Mouse (Mus musculus) adrenal gland, adult (tissue): Measurements from ENCODE around the gene Cttnbp2.
"Not testable (repeated sequence)": the region's sequence is repeated elsewhere in the genome, so short reads cannot be mapped to it uniquely, and the experiment has no call there.

Experiments used
- DNase-seq, 2 experiments: peaks; one replicate each; pipeline ENCODE4 v3.0.0; 2022 to 2023; ENCODE audit warnings: low spot score in 1 of 2; ENCODE audit not compliant: inconsistent age in 2 of 2

Cttnbp2 gene

DNA sequence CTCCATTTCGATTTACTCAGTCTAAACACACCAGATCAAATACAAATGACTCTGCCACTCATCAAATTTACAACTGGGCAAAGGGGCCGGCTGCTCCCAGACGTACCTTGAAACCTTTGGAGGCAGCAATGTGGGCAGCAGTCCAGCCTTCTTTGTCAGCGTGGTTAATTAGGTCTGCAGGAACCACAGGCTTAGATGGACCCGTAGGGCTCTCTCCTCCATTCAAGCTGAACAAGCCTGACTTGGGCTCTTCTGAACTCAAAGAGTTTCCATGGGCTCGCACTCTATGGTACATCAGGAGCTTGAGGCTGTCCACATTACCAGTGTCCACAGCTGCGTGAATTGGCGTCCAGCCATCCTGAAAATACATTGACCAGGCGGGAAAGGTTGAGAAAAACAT is 94.0 kb downstream of the Cttnbp2 start:
- peak in 1 of 2 experiments; percentile 58 for DNase-seq

DNA sequence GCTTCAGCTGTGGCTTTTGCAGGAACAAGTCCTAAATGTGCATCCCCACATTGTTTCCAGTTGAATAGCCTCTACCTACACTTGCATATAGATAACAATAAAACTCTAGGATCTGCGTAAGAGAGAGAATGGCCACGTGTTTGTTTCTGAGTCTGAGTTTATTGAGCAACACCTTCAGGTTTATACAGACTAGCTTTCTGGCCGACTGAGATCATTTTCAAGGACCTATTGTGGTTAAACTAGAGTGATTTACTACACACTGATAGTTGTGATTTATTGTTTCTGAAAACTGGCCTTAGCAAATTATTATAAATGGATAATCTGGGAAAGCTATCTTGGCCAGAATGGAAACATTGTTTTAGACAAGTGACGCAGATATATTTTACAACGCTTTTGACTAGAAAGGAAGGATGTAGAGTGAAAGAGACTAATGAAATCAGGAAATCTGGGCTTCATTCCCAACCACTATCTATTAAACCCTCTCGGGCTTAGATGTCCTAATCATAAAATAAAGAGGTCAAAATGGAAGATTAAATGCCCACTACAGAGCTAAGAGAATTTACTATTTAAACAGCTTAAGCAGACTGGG is 96.7 kb downstream of the Cttnbp2 start:
- peak in 1 of 2 experiments; percentile 83 for DNase-seq

DNA sequence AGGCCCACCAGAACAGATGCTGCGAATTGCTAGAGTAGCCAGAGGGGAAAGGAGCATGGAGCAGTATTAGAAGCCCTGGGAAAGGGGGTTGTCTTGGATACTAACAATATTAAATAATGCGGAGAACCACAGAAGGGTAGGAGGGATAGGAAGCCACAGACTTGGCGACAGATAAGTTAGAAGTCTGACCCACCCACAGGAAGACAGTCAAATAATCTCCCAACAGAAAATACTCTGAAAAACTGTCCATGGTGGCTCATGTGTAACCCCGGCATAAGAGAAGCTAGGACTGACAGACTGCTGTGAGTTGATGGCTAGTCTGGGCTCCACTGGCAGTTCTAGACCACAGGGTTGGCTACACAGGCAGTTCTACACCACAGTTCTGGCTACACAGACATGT is 98.7 kb downstream of the Cttnbp2 start:
- DNase-seq = no peak

DNA sequence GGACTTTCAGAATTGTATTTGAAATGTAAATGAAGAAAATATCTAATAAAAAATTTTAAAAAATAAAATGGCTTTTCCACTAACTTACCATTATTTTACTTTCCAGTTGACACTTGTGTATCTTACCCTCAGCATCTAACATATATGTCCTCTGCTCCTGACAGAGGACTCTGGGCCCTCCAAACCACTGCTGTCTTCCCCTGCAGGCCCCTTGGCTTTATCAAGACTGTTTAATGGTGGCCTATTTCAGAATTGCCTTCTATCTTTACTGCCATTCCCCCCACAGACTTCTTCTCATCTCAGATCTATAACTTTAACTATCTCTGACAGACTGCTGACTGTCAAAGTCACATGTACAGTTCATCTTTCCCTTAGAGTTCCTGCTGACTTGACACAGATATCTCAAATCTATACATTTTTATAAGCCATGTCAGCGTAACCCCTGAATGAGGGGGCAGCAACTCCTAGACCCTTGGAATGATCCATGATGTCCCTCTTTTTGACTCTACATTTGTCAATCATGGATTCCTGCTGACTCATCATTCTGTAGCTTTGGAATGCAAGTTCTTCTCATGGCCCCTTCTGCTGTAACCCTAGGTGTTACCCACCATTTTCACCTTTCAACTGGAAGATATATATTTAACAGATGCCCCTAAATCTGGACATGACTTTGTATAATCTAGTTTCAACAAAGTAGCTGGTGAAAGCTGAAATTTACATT is 103.0 kb downstream of the Cttnbp2 start:
- no peak for DNase-seq

DNA sequence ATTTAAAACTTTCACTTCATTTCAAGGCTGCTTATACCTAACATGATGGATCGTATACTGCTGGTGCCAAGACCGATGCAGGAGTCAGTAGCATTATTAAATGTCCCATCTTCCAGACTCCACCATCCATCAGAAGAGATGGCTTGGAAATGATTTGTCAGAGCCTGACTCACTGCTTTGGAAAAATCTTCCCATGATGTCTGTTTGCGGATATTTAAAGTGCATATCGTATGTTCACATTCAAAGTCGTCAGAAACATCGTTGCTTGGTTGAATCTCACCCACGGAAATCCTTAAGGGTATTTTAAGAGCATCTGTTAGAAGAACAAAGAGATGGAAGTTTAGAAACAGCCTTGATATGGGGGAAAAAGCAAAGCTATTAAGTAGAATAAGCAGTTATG is 106.2 kb downstream of the Cttnbp2 start:
- DNase-seq = no peak

DNA sequence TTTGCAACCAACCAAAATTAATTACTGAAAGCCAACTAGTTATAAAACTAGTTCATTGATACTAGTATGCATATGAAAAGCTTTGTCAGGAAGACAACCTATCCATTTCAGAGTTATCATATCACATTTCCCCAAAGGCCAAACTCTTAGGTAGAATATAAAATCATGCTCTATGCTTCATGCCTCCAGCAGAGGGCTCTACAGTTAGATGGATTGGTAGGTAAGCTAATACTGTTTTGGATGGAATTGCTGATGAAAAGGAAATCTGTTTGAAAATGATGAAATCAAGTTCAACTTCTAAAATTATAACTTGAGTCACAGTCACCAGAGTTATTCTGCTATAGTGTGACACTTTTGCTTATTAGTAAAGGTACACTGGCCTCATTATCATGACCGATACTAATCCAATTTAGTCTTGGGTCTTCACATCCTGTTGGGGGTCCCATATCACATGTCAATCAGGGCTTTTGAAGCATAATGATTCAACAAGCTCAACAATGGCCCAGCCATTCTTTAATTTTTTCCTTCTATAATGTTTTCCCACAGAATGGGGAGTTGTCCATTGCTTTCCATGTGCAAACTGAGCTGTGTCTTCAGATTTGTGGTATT is 113.5 kb downstream of the Cttnbp2 start:
- peak in 1 of 2 experiments; percentile 60 for DNase-seq

DNA sequence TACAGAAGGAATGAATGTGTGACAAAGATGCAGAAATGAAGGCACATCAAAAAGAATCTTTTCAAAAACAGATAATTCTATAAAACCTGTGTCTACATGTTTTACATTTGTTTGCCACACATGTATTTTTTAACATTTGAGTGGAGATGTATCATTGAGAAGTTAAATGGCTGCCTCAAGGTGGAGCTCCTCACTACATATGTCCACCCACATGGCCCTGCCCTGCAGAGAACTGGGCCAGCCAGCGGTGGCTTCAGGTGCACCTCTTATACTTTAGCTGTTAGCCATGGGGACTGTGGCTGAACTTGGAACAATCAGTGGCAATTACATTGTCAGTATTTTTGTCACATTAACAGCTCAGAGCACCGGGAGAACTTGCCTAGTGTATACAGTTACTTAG is 133.3 kb downstream of the Cttnbp2 start:
- no peak for DNase-seq

DNA sequence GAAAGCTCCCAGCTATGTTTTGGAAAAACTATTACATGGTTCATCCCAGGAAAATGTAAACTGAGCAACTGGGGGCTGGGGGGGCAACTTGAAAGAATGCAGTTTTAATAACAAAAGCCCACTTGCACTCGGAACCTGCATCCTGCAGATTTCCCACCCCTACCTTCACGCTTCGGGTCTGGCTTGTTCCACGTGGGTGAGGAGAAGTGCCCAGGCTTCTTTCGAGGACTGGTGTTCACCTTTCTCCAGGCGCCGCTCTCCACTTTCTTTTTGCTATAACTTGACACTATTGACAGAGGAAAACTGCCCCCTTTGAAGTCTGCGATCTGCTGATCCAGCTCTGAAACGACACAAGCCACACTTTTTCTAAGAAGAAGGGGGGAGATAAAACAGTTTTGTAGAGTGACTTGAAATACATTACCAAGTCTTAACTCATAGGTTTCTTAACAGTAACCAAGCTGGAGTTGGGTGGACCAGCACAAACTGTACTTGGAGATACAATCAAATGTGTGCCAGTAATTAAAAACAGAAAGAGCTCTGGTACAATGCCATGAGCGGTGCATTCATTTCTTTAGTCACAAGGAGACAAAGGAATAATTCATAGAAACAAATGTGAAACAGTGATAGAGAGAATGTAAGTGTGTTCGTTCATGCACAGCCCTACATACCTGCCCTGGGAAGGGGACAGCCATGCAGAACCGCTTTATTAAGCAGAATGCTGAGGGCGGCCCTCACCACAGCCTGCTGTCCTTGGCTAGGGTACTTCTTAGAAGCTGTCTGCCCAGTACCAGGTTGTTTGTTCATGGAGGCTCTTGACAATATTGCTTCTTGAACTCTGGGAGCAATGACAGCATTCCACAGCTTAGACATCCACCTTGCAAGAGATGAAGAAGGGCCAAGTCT is 134.1 kb downstream of the Cttnbp2 start:
- DNase-seq = no peak

DNA sequence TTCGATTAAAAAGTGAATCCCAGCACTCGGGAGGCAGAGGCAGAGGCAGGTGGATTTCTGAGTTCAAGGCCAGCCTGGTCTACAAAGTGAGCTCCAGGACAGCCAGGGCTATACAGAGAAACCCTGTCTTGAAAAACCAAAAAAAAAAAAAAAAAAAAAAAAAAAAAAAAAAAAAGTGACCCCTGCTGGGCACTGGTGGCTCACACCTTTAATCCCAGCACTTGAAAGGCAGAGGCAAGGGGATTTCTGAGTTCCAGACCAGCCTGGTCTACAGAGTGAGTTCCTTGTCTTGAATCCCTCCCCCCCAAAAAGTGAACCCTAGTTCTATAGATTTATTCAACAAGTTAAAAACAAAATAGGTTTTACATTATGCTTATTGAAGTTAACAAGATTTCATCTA is 136.9 kb downstream of the Cttnbp2 start:
- DNase-seq = not testable (repeated sequence)

DNA sequence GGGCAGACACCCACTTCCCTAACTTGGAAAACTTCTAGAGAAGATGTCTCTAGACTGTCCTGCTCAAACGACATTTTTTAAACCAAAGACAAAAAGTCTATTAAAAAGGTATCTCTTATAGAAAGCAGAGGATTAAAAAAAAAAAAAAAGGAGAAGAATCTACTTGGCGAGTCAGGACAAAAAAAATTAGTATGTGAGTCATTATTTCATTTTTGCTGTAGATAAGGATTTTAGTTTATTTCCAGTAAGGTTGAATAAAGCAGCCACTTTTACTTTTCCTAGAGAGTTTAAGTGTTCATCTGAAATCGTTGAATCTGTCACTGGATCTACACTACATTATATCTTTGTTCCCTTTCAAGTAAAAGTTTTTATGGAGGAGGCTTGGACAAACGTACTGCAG is 139.9 kb downstream of the Cttnbp2 start:
- DNase-seq = no peak

DNA sequence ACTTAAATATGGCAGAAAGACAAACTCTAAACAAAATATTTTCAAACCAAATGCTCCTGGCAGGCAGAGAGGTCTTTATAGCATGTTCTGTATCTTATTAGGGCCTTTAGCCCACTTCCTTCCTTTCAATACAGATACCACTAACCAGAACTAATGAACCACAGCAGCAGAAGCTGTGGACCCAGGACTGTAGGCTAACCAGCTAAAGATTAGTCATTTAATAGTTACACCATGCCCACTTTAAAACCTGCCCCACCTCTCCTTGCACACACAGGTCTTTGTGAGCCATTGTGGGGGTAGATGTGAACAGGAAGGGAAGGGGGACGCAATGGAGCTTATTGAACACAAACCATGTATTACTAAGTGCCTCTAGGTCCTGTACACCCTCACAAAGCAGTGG is 141.0 kb downstream of the Cttnbp2 start:
- DNase-seq = no peak

DNA sequence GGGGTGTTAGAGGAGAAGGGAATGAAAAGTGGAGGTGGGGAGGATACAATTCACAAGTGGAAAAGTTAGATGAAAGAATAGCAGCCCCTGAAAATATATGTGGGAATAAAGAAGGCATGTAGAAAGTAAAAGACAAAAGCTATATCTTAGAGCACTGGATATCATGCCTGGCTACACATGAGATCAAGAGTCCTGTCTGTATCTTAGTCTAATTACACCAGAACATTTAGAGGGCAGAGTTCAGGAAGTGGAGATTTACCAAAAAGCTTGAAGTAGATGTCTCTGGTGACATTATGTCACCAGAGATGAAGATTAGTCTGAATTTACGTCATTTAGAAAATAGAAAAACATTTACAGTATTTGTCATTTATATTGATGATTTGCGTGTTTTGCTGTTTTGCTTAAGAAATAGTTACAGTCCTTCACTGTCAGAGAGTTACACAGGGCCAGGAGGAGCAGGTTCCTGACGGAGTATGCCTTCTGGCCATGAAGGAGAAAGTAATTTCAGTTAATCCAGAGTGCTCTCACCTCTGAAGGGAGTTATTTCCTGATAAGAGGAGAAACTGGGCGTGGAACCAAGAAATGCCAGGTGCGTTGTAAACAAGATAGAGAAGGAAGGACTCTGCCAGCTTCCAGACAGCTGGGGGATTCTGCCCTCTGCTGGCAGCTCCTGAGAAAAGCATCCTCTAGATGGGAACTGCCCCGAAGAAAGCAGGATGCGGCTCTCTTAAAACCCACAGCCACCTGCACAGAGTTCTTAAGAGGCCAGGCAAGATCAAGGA is 142.0 kb downstream of the Cttnbp2 start:
- DNase-seq = peak; percentile 36 to 82

DNA sequence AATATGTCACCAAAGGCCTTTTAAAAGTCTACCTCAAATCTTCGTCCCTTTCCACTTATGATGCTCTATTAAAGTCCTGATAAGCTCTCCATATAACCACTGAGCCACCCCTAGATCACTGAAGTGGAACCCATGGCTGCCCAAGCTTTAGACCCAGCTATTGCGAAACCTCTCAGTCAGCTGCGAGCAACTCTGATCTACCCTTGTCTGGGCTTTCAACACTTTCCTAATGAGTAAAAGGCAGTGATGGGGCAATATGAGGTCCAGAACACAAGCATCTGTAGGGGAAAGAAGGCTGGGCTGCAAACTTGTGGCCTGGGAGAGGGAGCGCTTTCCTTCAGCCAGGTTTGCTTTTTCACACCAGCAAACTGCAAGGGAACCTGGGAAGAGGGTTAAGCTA is 144.9 kb downstream of the Cttnbp2 start:
- no peak for DNase-seq

DNA sequence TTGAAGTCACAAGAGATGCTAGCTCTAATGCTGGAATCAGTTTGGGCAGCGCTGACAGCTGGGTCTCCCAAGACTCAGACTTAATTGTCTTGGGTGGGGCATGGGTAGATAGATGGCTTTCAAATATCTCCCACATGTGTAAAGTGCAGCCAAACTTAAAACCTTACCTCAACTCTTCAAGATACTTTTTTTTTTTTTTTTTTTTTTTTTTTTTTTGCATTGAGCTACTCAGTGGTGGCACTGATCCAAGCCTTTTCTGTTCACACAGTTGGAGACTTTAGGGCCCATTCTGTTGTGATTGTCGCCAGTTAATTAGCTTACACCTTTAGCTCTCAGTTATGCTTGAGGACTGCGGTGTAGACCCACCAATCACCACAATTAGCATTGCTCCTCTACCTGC is 145.6 kb downstream of the Cttnbp2 start:
- no peak for DNase-seq

DNA sequence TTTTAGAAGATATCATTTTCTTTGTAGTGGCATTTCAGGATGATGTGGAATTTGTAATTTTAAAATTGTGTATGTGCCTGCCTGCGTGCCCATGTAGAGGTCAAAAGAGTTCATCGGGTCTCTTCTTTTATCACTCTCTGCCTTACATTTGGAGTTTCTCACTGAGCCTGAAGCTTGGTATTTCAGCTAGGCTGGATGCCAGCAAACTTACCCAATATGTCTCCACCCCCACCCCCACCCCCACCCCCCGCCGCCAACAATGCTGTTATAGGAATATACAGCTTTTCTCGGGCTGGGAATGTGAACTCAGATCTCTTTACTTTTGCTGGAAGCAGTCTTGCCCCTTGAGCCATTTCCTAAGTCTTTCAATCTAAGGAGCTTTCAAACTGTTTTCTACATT is 152.4 kb downstream of the Cttnbp2 start:
- DNase-seq = no peak

DNA sequence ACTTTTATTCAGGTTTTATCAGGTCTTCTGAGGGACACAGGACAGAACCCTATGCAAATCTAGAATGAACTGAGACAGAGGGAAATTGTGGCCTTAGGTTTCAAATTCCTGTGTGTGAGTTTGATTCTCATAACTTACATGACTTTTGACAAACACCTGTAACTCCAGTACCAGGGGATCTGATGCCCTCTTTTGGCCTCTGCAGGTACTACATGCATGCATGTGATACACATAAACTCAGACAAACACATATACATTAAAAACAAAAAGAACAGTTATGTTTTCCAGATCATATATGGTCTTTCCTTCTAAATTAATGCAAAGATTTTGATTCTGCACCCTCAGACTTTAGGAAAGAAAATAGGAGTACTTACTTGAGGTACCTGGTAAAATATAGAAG is 153.7 kb downstream of the Cttnbp2 start:
- no peak for DNase-seq

DNA sequence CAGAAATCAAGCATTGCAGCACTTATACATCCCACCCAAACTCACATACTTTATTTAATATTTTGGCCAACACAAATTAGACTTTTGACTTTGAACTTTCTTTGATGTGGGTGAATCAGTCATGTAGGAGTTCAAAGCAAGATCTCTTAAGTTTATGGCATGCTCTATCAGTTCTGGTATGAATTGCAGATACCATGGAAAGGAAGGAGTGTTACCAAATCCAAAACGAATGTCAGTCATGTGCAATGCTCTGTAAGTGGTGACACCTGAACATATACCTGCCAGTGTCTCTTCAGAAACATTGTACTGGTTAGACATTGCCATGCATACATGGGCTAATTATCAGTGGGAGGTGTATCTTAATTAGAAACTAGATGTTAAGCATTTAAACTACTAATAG is 154.5 kb downstream of the Cttnbp2 start:
- DNase-seq = no peak

DNA sequence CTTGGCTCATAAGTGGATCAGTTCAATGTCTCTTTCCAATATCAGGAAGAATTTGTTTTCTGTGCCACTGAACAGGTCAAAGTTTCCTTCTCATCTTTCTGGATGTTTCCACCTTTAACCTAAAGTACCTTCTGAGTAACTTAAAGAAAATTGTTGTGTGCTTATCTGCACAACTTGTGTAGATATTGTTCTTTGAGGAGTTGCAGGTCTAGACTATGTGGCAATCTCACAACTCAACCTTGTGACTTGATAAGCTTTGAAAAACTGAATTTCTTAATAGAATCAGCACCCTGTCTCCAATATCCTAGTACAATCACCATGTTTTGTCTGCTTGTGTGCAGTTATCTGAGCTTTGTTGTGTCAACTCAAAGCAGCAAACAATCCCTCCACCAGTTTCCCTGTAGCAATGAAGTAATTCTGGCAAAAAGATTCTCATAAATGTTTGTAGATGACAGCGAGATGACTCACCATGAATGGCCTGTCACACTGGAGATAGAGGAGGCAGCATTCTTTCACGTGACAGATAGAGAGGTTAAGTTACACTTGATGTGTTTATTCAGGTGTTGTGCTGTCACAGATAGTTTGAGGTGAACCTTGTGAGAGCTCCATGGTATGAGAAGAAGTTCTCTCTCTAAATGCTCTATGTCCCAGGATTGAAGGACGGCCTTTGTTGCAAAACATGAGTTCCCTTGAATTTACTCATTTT is 165.3 kb downstream of the Cttnbp2 start:
- DNase-seq = peak in 1 of 2 experiments; percentile 75

DNA sequence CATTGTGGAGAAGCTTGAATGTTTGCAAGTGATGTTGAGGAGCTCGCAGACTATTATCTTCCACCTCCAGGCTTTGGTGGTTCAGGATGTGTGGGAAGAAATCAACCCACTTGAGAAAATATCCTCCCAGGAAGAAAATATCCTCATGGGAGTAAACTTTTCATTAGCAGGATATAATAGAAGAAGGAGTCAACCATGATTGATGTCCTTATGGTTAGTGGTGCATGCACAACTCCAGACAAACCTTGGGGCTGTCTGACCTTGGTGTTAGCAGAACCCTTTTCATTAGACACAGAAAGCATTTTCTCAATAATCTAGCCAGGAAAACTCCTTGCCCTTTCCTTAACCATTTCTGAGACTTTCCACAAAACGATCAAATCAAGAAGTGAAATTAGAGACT is 170.4 kb downstream of the Cttnbp2 start:
- DNase-seq = no peak

DNA sequence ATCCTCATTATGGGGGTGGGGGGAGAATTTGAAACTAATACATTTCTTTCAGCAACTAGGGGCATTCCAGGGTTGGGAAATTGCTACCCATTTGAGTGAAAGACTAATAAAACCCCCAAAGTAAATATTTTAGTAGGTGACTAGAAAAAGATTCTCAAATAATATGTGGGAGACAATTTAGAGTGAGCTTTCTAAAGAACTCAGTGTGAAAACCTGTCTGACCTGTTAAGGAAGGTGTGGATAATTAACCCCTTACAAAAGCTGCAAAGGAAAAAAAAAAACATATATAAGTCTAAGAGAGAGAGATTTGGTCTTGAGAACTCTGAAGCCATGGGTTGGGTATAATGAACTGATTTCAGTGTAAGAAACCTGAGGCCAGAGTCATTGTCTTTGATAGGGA is 176.3 kb downstream of the Cttnbp2 start:
- DNase-seq = no peak
